Mouse (Mus musculus) bone marrow, adult 2 months (tissue): ENCODE results near the gene Clec2l.

Source experiments
- CTCF ChIP-seq: fragments of 200-500 bp; IDR thresholded peaks from 2 replicates; pipeline ENCODE4 v1.5.1; 2011; ENCODE audit warnings: low read length, control low read depth; ENCODE audit not compliant: control insufficient read depth, insufficient read depth
- POLR2A ChIP-seq: fragments of 200-500 bp; IDR thresholded peaks from 2 replicates; pipeline ENCODE4 v1.6.1; 2011; ENCODE audit warnings: low read depth, mild to moderate bottlenecking, control low read depth, low read length, borderline replicate concordance; ENCODE audit not compliant: control insufficient read depth

DNA sequence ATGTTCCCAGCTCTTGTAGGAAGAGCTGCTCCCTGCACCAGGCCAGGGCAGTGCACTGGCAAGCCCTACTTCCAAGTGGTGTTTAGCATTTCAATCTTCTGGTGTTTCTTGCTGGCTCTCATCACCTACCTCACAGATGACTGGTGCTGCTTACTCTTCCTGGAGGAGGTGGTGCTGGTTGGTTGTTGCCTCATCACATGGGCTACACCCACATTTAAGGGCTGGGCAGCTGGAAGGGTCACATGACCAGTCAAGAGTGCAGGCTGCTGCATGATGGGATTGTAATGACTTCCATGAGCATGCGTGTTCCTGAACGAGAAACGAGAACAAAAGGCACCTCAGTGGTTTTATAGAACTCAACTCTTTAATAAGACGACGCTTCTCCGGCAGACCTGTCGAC lies 55.8 kb downstream of the Clec2l start:
- TF ChIP-seq POLR2A (no peak), CTCF (no peak)
